26 mouse cellular contexts compared by ENCODE assay signal in genomic region chr13:42976967-42977366, GRCm38 (mm10).
A peak's percentile ranks its signal among the peaks of the same experiment; 100 is the strongest.
DNase-seq lines count a peak whose midpoint lies in the region; ATAC-seq and TF ChIP-seq lines count a peak whose summit lies in the region.
"Had no signal": no experiment of that assay in that cellular context is flagged by ENCODE, and none has a peak within 500 bp of the region (broad histone marks: within the 10 kb centered on the region; RNA-seq: fewer than 3 reads in every experiment).

No protein-coding gene starts in this region.

- no peaks in the 10 kb centered on the region for H3K36me3 ChIP-seq in forebrain, embryonic 10.5 days (replicated peaks)
- no peaks in the 10 kb centered on the region for H3K36me3 ChIP-seq in forebrain, embryonic 12.5 days (replicated peaks)
- no peaks in the 10 kb centered on the region for H3K36me3 ChIP-seq in midbrain, embryonic 10.5 days
- no peaks in the 10 kb centered on the region for H3K36me3 ChIP-seq in midbrain, embryonic 15.5 days (replicated peaks)
- H3K36me3 ChIP-seq: embryonic facial prominence, embryonic 15.5 days; heart, embryonic 13.5 days; intestine, embryonic 15.5 days; limb, embryonic 13.5 days; liver, embryonic 12.5 days; midbrain, embryonic 13.5 days; neural tube, embryonic 12.5 days had no signal

- H3K4me2 ChIP-seq in forebrain, embryonic 12.5 days: no peak overlapping the region
- no peak overlapping the region for H3K4me2 ChIP-seq in midbrain, embryonic 15.5 days
- H3K4me2 ChIP-seq: embryonic facial prominence, embryonic 15.5 days; heart, embryonic 13.5 days; hindbrain, embryonic 14.5 days; intestine, embryonic 15.5 days; limb, embryonic 13.5 days; liver, embryonic 12.5 days; midbrain, embryonic 13.5 days; neural tube, embryonic 12.5 days had no signal

- no peak overlapping the region for H3K9ac ChIP-seq in forebrain, embryonic 12.5 days
- no peak overlapping the region for H3K9ac ChIP-seq in midbrain, embryonic 15.5 days
- H3K9ac ChIP-seq: embryonic facial prominence, embryonic 15.5 days; heart, embryonic 13.5 days; hindbrain, embryonic 14.5 days; intestine, embryonic 15.5 days; limb, embryonic 13.5 days; liver, embryonic 12.5 days; midbrain, embryonic 13.5 days; neural tube, embryonic 12.5 days had no signal

- DNase-seq in forebrain, embryonic 10.5 days (ENCODE audit: extremely low spot score, low spot score): peak; percentile 36
- DNase-seq in midbrain, embryonic 10.5 days (ENCODE audit: low spot score): peak; percentile 17
- no peak for DNase-seq in heart, postnatal 4 days
- DNase-seq: cerebellum, adult 9-11 months; gastrocnemius, postnatal 25 days; heart, adult 18-20 months; heart, postnatal 14 days; kidney, adult 9 months; kidney, postnatal 14 days; layer of hippocampus, postnatal 36 days; lung, adult 18-20 months; lung, postnatal 10 days had no signal

- no peak for ATAC-seq in forebrain, embryonic 12.5 days (ENCODE audit: low FRiP score)
- no peak for ATAC-seq in midbrain, embryonic 15.5 days (replicated peaks)
- 0 out of 2 replicates have a peak, but pooled peaks have one; percentile 18 for ATAC-seq in common myeloid progenitor, adult 5-6 weeks (replicated peaks; ENCODE audit: low read depth, poor library complexity, severe bottlenecking)
- no peak for ATAC-seq in inflammation-experienced regulatory T-cells, adult 6 months
- ATAC-seq: intestine, embryonic 15.5 days; liver, embryonic 12.5 days; midbrain, embryonic 13.5 days had no signal

- no peak overlapping the region for H3K27ac ChIP-seq in forebrain, embryonic 10.5 days
- H3K27ac ChIP-seq in forebrain, embryonic 12.5 days: no peak overlapping the region
- H3K27ac ChIP-seq in midbrain, embryonic 10.5 days (replicated peaks): no peak overlapping the region; the same call in 1 of the 2 replicates
- no peak overlapping the region for H3K27ac ChIP-seq in midbrain, embryonic 15.5 days
- H3K27ac ChIP-seq in olfactory bulb, adult 2 months (ENCODE audit: insufficient read depth, low read depth, low read length): peak overlapping the region; percentile 7; the same call in 1 of the 2 replicates
- H3K27ac ChIP-seq: embryonic facial prominence, embryonic 15.5 days; heart, embryonic 13.5 days; hindbrain, embryonic 14.5 days; intestine, embryonic 15.5 days; limb, embryonic 13.5 days; liver, embryonic 12.5 days; midbrain, embryonic 13.5 days; neural tube, embryonic 12.5 days; stomach, postnatal 0 days had no signal

- peaks cover 10% of the 10 kb centered on the region for H3K4me1 ChIP-seq in forebrain, embryonic 10.5 days
- peaks cover 12% of the 10 kb centered on the region for H3K4me1 ChIP-seq in forebrain, embryonic 12.5 days
- peaks cover 12% of the 10 kb centered on the region for H3K4me1 ChIP-seq in midbrain, embryonic 10.5 days
- H3K4me1 ChIP-seq in midbrain, embryonic 15.5 days: peaks cover 9% of the 10 kb centered on the region
- H3K4me1 ChIP-seq in olfactory bulb, adult 2 months (ENCODE audit: control insufficient read depth, insufficient read depth, low read length): peaks cover 10% of the 10 kb centered on the region; the same call in 1 of the 2 replicates
- H3K4me1 ChIP-seq: embryonic facial prominence, embryonic 15.5 days; intestine, embryonic 15.5 days; limb, embryonic 13.5 days; liver, embryonic 12.5 days had no signal

- no peak for TF ChIP-seq CTCF in olfactory bulb, adult 2 months (IDR thresholded peaks at IDR 0.05; ENCODE audit: insufficient read depth, low read depth, low read length)

- no peak for TF ChIP-seq POLR2A in olfactory bulb, adult 2 months (IDR thresholded peaks at IDR 0.05; ENCODE audit: insufficient read depth, low read depth, low read length)

- WGBS in forebrain, embryonic 10.5 days: 75% methylated on average over 5 of the region's 5 CpGs
- 34% methylated on average over 5 of the region's 5 CpGs for WGBS in forebrain, embryonic 12.5 days
- WGBS in midbrain, embryonic 10.5 days: 80% methylated on average over 5 of the region's 5 CpGs
- 59% methylated on average over 5 of the region's 5 CpGs for WGBS in midbrain, embryonic 15.5 days
- WGBS in olfactory bulb, adult 2 months: 33% methylated on average over 5 of the region's 5 CpGs

- no peaks in the 10 kb centered on the region for H3K9me3 ChIP-seq in forebrain, embryonic 10.5 days
- H3K9me3 ChIP-seq in forebrain, embryonic 12.5 days: no peaks in the 10 kb centered on the region
- no peaks in the 10 kb centered on the region for H3K9me3 ChIP-seq in midbrain, embryonic 10.5 days (replicated peaks)
- no peaks in the 10 kb centered on the region for H3K9me3 ChIP-seq in midbrain, embryonic 15.5 days
- H3K9me3 ChIP-seq: embryonic facial prominence, embryonic 15.5 days; heart, embryonic 13.5 days; intestine, embryonic 15.5 days; limb, embryonic 13.5 days; liver, embryonic 12.5 days; midbrain, embryonic 13.5 days; neural tube, embryonic 12.5 days had no signal

- H3K27me3 ChIP-seq in forebrain, embryonic 10.5 days (ENCODE audit: poor library complexity, severe bottlenecking): no peaks in the 10 kb centered on the region
- no peaks in the 10 kb centered on the region for H3K27me3 ChIP-seq in forebrain, embryonic 12.5 days
- no peaks in the 10 kb centered on the region for H3K27me3 ChIP-seq in midbrain, embryonic 10.5 days (ENCODE audit: low read depth, poor library complexity, severe bottlenecking)
- H3K27me3 ChIP-seq in midbrain, embryonic 15.5 days (replicated peaks): no peaks in the 10 kb centered on the region
- H3K27me3 ChIP-seq: embryonic facial prominence, embryonic 15.5 days; heart, embryonic 13.5 days; intestine, embryonic 15.5 days; limb, embryonic 13.5 days; liver, embryonic 12.5 days; midbrain, embryonic 13.5 days; neural tube, embryonic 12.5 days had no signal

- no peak overlapping the region for H3K4me3 ChIP-seq in forebrain, embryonic 10.5 days
- no peak overlapping the region for H3K4me3 ChIP-seq in forebrain, embryonic 12.5 days (replicated peaks)
- no peak overlapping the region for H3K4me3 ChIP-seq in midbrain, embryonic 10.5 days
- no peak overlapping the region for H3K4me3 ChIP-seq in midbrain, embryonic 15.5 days
- H3K4me3 ChIP-seq in olfactory bulb, adult 2 months (ENCODE audit: insufficient read depth, low read depth, low read length): no peak overlapping the region
- H3K4me3 ChIP-seq: embryonic facial prominence, embryonic 15.5 days; heart, embryonic 13.5 days; intestine, embryonic 15.5 days; limb, embryonic 13.5 days; liver, embryonic 12.5 days; midbrain, embryonic 13.5 days; neural tube, embryonic 12.5 days had no signal
